ENCODE assay signal across 8 mouse cellular contexts in genomic region chr1:97660687-97661405, GRCm38 (mm10). TPM values are rescaled to one million over a fixed set of nuclear protein-coding genes. Genes with fewer than 3 reads are reported as not detected.
DNase-seq lines count a peak whose midpoint lies in the region; ATAC-seq and TF ChIP-seq lines count a peak whose summit lies in the region.

No protein-coding gene starts in this region.

- peaks cover 42% of the 10 kb centered on the region for H3K4me1 ChIP-seq in erythroblast, embryonic 14.5 days (ENCODE audit: control insufficient read depth)
- peaks cover 32% of the 10 kb centered on the region for H3K4me1 ChIP-seq in heart, embryonic 13.5 days
- peaks cover 39% of the 10 kb centered on the region for H3K4me1 ChIP-seq in liver, embryonic 15.5 days (replicated peaks)
- peaks cover 48% of the 10 kb centered on the region for H3K4me1 ChIP-seq in neural tube, embryonic 13.5 days (replicated peaks)
- H3K4me1 ChIP-seq in testis, adult 2 months (ENCODE audit: control insufficient read depth, insufficient read depth, low read length) = peaks cover 3% of the 10 kb centered on the region

- peak; percentile 42; the same call in 1 of the 2 replicates for TF ChIP-seq POLR2A in brain, embryonic 14.5 days (IDR thresholded peaks at IDR 0.05; ENCODE audit: borderline replicate concordance, extremely low read depth, insufficient read depth, insufficient read length, poor library complexity, severe bottlenecking)
- no peak for TF ChIP-seq POLR2A in testis, adult 2 months (IDR thresholded peaks at IDR 0.05; ENCODE audit: control insufficient read depth, low read depth, low read length)

- TF ChIP-seq CTCF in brain, embryonic 14.5 days (IDR thresholded peaks at IDR 0.05; ENCODE audit: borderline replicate concordance, extremely low read depth, insufficient read depth, insufficient read length) = peak; percentile 33; the same call in 1 of the 2 replicates
- TF ChIP-seq CTCF in testis, adult 2 months (IDR thresholded peaks at IDR 0.05; ENCODE audit: control insufficient read depth, insufficient read depth, insufficient replicate concordance, low read depth, low read length) = no peak

- no peaks in the 10 kb centered on the region for H3K9me3 ChIP-seq in erythroblast, embryonic 14.5 days (ENCODE audit: control insufficient read depth, low read length)
- no peaks in the 10 kb centered on the region for H3K9me3 ChIP-seq in heart, embryonic 13.5 days
- no peaks in the 10 kb centered on the region for H3K9me3 ChIP-seq in liver, embryonic 15.5 days (replicated peaks)
- no peaks in the 10 kb centered on the region for H3K9me3 ChIP-seq in neural tube, embryonic 13.5 days

- peaks cover 43% of the 10 kb centered on the region for H3K36me3 ChIP-seq in erythroblast, embryonic 14.5 days (ENCODE audit: control insufficient read depth)
- H3K36me3 ChIP-seq in heart, embryonic 13.5 days = no peaks in the 10 kb centered on the region
- 0 out of 2 replicates have a peak, but pooled peaks cover 8% of the 10 kb centered on the region for H3K36me3 ChIP-seq in liver, embryonic 15.5 days (replicated peaks)
- H3K36me3 ChIP-seq in neural tube, embryonic 13.5 days = no peaks in the 10 kb centered on the region
- H3K36me3 ChIP-seq in testis, adult 2 months (ENCODE audit: control insufficient read depth, insufficient read depth, low read length) = no peaks in the 10 kb centered on the region

- H3K9ac ChIP-seq in heart, embryonic 13.5 days = peak overlapping the region; percentile 90
- H3K9ac ChIP-seq in liver, embryonic 15.5 days = peak overlapping the region; percentile 96
- H3K9ac ChIP-seq in neural tube, embryonic 13.5 days = peak overlapping the region; percentile 92

- peak; percentile 44 for ATAC-seq in CD4-positive, CD25-positive, alpha-beta regulatory T cell, adult 4 months
- ATAC-seq in heart, embryonic 13.5 days (ENCODE audit: extremely low read depth, insufficient number of reproducible peaks, low FRiP score, low TSS enrichment) = peak; percentile 39
- peak; percentile 88 for ATAC-seq in liver, embryonic 15.5 days (ENCODE audit: insufficient read depth)
- ATAC-seq in neural tube, embryonic 13.5 days (ENCODE audit: low read depth) = peak; percentile 17

- H3K4me2 ChIP-seq in heart, embryonic 13.5 days = peak overlapping the region; percentile 86
- peak overlapping the region; percentile 89 for H3K4me2 ChIP-seq in liver, embryonic 15.5 days
- H3K4me2 ChIP-seq in neural tube, embryonic 13.5 days = peak overlapping the region; percentile 69

- peak; percentile 89 for DNase-seq in brain, embryonic 14.5 days (ENCODE audit: low read depth)
- peak; percentile 77 for DNase-seq in kidney, postnatal 10 days

- H3K4me3 ChIP-seq in erythroblast, embryonic 14.5 days (replicated peaks) = peak overlapping the region; percentile 97
- H3K4me3 ChIP-seq in heart, embryonic 13.5 days = peak overlapping the region; percentile 92
- peak overlapping the region; percentile 98 for H3K4me3 ChIP-seq in liver, embryonic 15.5 days (replicated peaks)
- peak overlapping the region; percentile 86 for H3K4me3 ChIP-seq in neural tube, embryonic 13.5 days
- peak overlapping the region; percentile 73 for H3K4me3 ChIP-seq in testis, adult 2 months (ENCODE audit: control insufficient read depth, low read depth, low read length)

- H3K27ac ChIP-seq in heart, embryonic 13.5 days (replicated peaks) = peak overlapping the region; percentile 84
- peak overlapping the region; percentile 98 for H3K27ac ChIP-seq in liver, embryonic 15.5 days (replicated peaks)
- H3K27ac ChIP-seq in neural tube, embryonic 13.5 days (replicated peaks) = peak overlapping the region; percentile 99
- H3K27ac ChIP-seq in testis, adult 2 months (ENCODE audit: control insufficient read depth, insufficient read depth, low read depth, low read length) = no peak overlapping the region

- WGBS in heart, embryonic 13.5 days = under 1% methylated on average over 93 of the region's 93 CpGs
- WGBS in liver, embryonic 15.5 days (ENCODE audit: insufficient replicate concordance) = under 1% methylated on average over 93 of the region's 93 CpGs
- WGBS in neural tube, embryonic 13.5 days = under 1% methylated on average over 78 of the region's 93 CpGs

- H3K27me3 ChIP-seq in erythroblast, embryonic 14.5 days (ENCODE audit: control insufficient read depth) = peaks cover 21% of the 10 kb centered on the region
- no peaks in the 10 kb centered on the region for H3K27me3 ChIP-seq in heart, embryonic 13.5 days (replicated peaks)
- H3K27me3 ChIP-seq in liver, embryonic 15.5 days = peaks cover 3% of the 10 kb centered on the region
- H3K27me3 ChIP-seq in neural tube, embryonic 13.5 days = no peaks in the 10 kb centered on the region
- no peaks in the 10 kb centered on the region for H3K27me3 ChIP-seq in testis, adult 2 months (ENCODE audit: control insufficient read depth, insufficient read depth, low read length)

RNA-seq across cellular contexts. Expression of gene D1Ertd622e, which starts 1.0 kb away (rescaled TPM):
- polyA plus RNA-seq in CD4-positive, CD25-positive, alpha-beta regulatory T cell, adult 4 months (2017; shearing (Covaris generic)) = 10 to 100 TPM; 15.2 to 16.1 TPM
- polyA plus RNA-seq in brain, embryonic 14.5 days (2012; rRNA removed) = 44.4 and 53.5 TPM in 2 replicates
- 3.7 and 6.8 TPM in 2 replicates for polyA plus RNA-seq in erythroblast, embryonic 14.5 days (2012)
- polyA plus RNA-seq in heart, embryonic 13.5 days (2015; fragmentation: Nextera tagmentation; extraction: Ambion mirVana) = 9.0 and 9.3 TPM in 2 replicates
- polyA plus RNA-seq in liver, embryonic 15.5 days (2015; fragmentation: Nextera tagmentation; extraction: Ambion mirVana) = 48.0 and 49.8 TPM in 2 replicates
- polyA plus RNA-seq in neural tube, embryonic 13.5 days (2015; fragmentation: Nextera tagmentation; extraction: Ambion mirVana) = 41.2 and 44.1 TPM in 2 replicates
- polyA plus RNA-seq in testis, adult 2 months (2012; rRNA removed) = 6.8 and 7.2 TPM in 2 replicates

Comparison
In these comparisons a context has a peak if more than half of its experiments do, and no peak if none do; other contexts are left out.
1. ATAC-seq: peak in every context shown above with its lines; median percentile 88 in liver, embryonic 15.5 days; 44 in CD4-positive, CD25-positive, alpha-beta regulatory T cell, adult 4 months; 39 in heart, embryonic 13.5 days; 17 in neural tube, embryonic 13.5 days.